In genomic region chr9:32543040-32543581, GRCm38 (mm10) we compare ENCODE assay signal across 8 mouse cellular contexts. TPM values are rescaled to one million over a fixed set of nuclear protein-coding genes. Genes with fewer than 3 reads are reported as not detected.
DNase-seq lines count a peak whose midpoint lies in the region; ATAC-seq lines count a peak whose summit lies in the region.

No protein-coding gene starts in this region.

- peak overlapping the region; percentile 93 for H3K4me3 ChIP-seq in megakaryocyte, embryonic 14.5 days (replicated peaks)
- peak overlapping the region; percentile 86 for H3K4me3 ChIP-seq in heart, embryonic 13.5 days
- H3K4me3 ChIP-seq in limb, embryonic 12.5 days (replicated peaks) = peak overlapping the region; percentile 91

- WGBS in heart, embryonic 13.5 days = 2% methylated on average over 18 of the region's 18 CpGs
- 0% methylated on average over 18 of the region's 18 CpGs for WGBS in limb, embryonic 12.5 days

- peak overlapping the region; percentile 97 for H3K4me2 ChIP-seq in heart, embryonic 13.5 days
- H3K4me2 ChIP-seq in limb, embryonic 12.5 days = peak overlapping the region; percentile 71

- ATAC-seq in megakaryocyte, adult 5-6 weeks (ENCODE audit: poor library complexity, severe bottlenecking) = no peak
- ATAC-seq in heart, embryonic 13.5 days (ENCODE audit: extremely low read depth, insufficient number of reproducible peaks, low FRiP score, low TSS enrichment) = no peak
- peak; percentile 59 for ATAC-seq in limb, embryonic 12.5 days (ENCODE audit: insufficient number of reproducible peaks, insufficient read depth, low FRiP score, low TSS enrichment, low read depth)

- no peaks in the 10 kb centered on the region for H3K9me3 ChIP-seq in megakaryocyte, embryonic 14.5 days
- no peaks in the 10 kb centered on the region for H3K9me3 ChIP-seq in heart, embryonic 13.5 days
- H3K9me3 ChIP-seq in limb, embryonic 12.5 days = no peaks in the 10 kb centered on the region

- H3K36me3 ChIP-seq in megakaryocyte, embryonic 14.5 days (replicated peaks; ENCODE audit: low read length) = peaks cover 43% of the 10 kb centered on the region
- H3K36me3 ChIP-seq in heart, embryonic 13.5 days = no peaks in the 10 kb centered on the region
- no peaks in the 10 kb centered on the region for H3K36me3 ChIP-seq in limb, embryonic 12.5 days

- H3K27ac ChIP-seq in heart, embryonic 13.5 days (replicated peaks) = peak overlapping the region; percentile 91
- H3K27ac ChIP-seq in limb, embryonic 12.5 days = peak overlapping the region; percentile 98

- peak overlapping the region; percentile 95 for H3K9ac ChIP-seq in heart, embryonic 13.5 days
- H3K9ac ChIP-seq in limb, embryonic 12.5 days (replicated peaks) = peak overlapping the region; percentile 99

- peaks cover 68% of the 10 kb centered on the region for H3K4me1 ChIP-seq in megakaryocyte, embryonic 14.5 days
- H3K4me1 ChIP-seq in heart, embryonic 13.5 days = peaks cover 62% of the 10 kb centered on the region
- H3K4me1 ChIP-seq in limb, embryonic 12.5 days (replicated peaks) = peaks cover 69% of the 10 kb centered on the region

- intact Hi-C loops in gastrocnemius, postnatal 14 days (cut with DNase I; ENCODE audit: low total_unique reads) = no loop called here

- H3K27me3 ChIP-seq in megakaryocyte, embryonic 14.5 days (replicated peaks) = no peaks in the 10 kb centered on the region
- H3K27me3 ChIP-seq in heart, embryonic 13.5 days (replicated peaks) = peaks cover 87% of the 10 kb centered on the region
- peaks cover 15% of the 10 kb centered on the region for H3K27me3 ChIP-seq in limb, embryonic 12.5 days

- DNase-seq in retina, postnatal 1 day = peak; percentile 35
- no peak for DNase-seq in right cerebral cortex, postnatal 4 days
- DNase-seq in spleen, adult 12 weeks (ENCODE audit: low spot score) = no peak
- no peak for DNase-seq in gastrocnemius, postnatal 14 days

RNA-seq across cellular contexts. Expression of gene Fli1, which starts 0.5 kb away (rescaled TPM):
- polyA plus RNA-seq in megakaryocyte, embryonic 14.5 days (2012; ENCODE audit: insufficient read depth, low replicate concordance) = 20.8 and 61.7 TPM in 2 replicates
- total RNA-seq in megakaryocyte, adult 5-6 weeks (2015) = 89.0 and 92.7 TPM in 2 replicates
- total RNA-seq in megakaryocyte, adult 5-6 weeks (2017) = 95.8 and 106 TPM in 2 replicates
- polyA plus RNA-seq in heart, embryonic 13.5 days (2015; fragmentation: Nextera tagmentation; extraction: Ambion mirVana) = 18.3 and 18.6 TPM in 2 replicates
- 55.6 and 55.9 TPM in 2 replicates for polyA plus RNA-seq in limb, embryonic 12.5 days (2016; fragmentation: Nextera tagmentation; extraction: Ambion mirVana)
- 10 to 100 TPM; 16.2 to 16.6 TPM for total RNA-seq in gastrocnemius, postnatal 14 days (2021)
